Mouse (Mus musculus): ENCODE data around the gene Blmh.

- no peak for TF ChIP-seq CTCF (IDR thresholded peaks at IDR 0.05; ENCODE audit: low read depth)
- TF ChIP-seq EP300 (optimal IDR thresholded peaks at IDR 0.05), result no peak
Observed at GRCm38 (mm10) chr11:76897871-76898270, 26.7 kb upstream of the Blmh start.
